Comparison of ENCODE assay signal across 11 mouse cellular contexts in genomic region chr9:63740320-63740841, GRCm38 (mm10). TPM values are rescaled to one million over a fixed set of nuclear protein-coding genes. Genes with fewer than 3 reads are reported as not detected.
DNase-seq lines count a peak whose midpoint lies in the region.
"Had no signal": no experiment of that assay in that cellular context is flagged by ENCODE, and none has a peak within 500 bp of the region (broad histone marks: within the 10 kb centered on the region; RNA-seq: fewer than 3 reads in every experiment).

No protein-coding gene starts in this region.

- peak; percentile 66 for DNase-seq in right cerebral cortex, adult 18-20 months
- no peak for DNase-seq in right cerebral cortex, postnatal 4 days
- peak; percentile 90 for DNase-seq in T-cell, adult 2 months (ENCODE audit: low spot score)
- peak; percentile 87 for DNase-seq in naive thymus-derived CD4-positive, alpha-beta T cell, adult 2 months (ENCODE audit: low read depth)
- DNase-seq in thymus, postnatal 4 days = peak; percentile 63
- DNase-seq in adrenal gland, postnatal 10 days = no peak
- DNase-seq in embryo, embryonic 10.5 days (ENCODE audit: low spot score) = no peak
- DNase-seq: cerebellum, postnatal 10 days; heart, adult 18-20 months; kidney, postnatal 36 days; lung, adult 18-20 months had no signal

RNA-seq across cellular contexts. Expression of gene Smad3, which starts 17.4 kb away (rescaled TPM):
- total RNA-seq in adrenal gland, postnatal 10 days (2021) = 10 to 100 TPM; 24.4 to 31.8 TPM

Comparison
In these comparisons a context has a peak if more than half of its experiments do, and no peak if none do; other contexts are left out.
1. DNase-seq: peak in right cerebral cortex, adult 18-20 months (single experiment), T-cell, adult 2 months (single experiment), naive thymus-derived CD4-positive, alpha-beta T cell, adult 2 months (single experiment) and thymus, postnatal 4 days (single experiment); none in right cerebral cortex, postnatal 4 days (single experiment), adrenal gland, postnatal 10 days (single experiment) and embryo, embryonic 10.5 days (single experiment).